19 mouse cellular contexts compared by ENCODE assay signal in the genomic region with DNA sequence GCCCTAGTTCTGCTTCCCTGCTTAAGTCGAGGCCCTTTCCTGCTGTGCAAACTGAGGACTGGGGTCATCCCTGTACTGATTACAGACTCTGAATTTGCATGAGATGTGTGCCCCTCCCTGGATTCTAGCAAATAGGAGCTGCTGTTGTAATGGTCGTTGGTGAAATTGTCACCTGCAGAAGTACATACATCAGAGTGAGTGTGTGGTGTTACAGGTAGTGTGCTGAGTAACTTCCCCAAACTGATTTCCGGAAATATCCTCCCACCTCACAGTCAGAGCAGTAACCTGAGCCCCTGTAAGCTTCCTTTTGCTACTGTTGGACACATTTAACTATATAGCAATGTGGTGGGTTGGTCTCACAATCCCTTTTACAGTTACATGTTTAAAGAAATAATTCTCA.
A peak's percentile ranks its signal among the peaks of the same experiment; 100 is the strongest.
DNase-seq lines count a peak whose midpoint lies in the region; ATAC-seq and TF ChIP-seq lines count a peak whose summit lies in the region.
"Had no signal": no experiment of that assay in that cellular context is flagged by ENCODE, and none has a peak within 500 bp of the region (broad histone marks: within the 10 kb centered on the region; RNA-seq: fewer than 3 reads in every experiment).

No protein-coding gene starts in this region.

- TF ChIP-seq POLR2A in CH12.LX (IDR thresholded peaks at IDR 0.05; ENCODE audit: low read depth, low read length): no peak

- H3K4me2 ChIP-seq in CH12.LX (ENCODE audit: insufficient read depth, low read depth, poor library complexity, severe bottlenecking): no peak overlapping the region
- no peak overlapping the region for H3K4me2 ChIP-seq in stomach, postnatal 0 days (replicated peaks; ENCODE audit: low read depth)
- H3K4me2 ChIP-seq: embryonic facial prominence, embryonic 13.5 days; forebrain, embryonic 12.5 days; heart, embryonic 13.5 days; hindbrain, embryonic 13.5 days had no signal

- no peak overlapping the region for H3K9ac ChIP-seq in CH12.LX (ENCODE audit: insufficient read depth, low read depth)
- no peak overlapping the region for H3K9ac ChIP-seq in stomach, postnatal 0 days (ENCODE audit: low read length)
- H3K9ac ChIP-seq: embryonic facial prominence, embryonic 13.5 days; forebrain, embryonic 12.5 days; heart, embryonic 13.5 days; hindbrain, embryonic 13.5 days had no signal

- TF ChIP-seq EP300 in CH12.LX (IDR thresholded peaks at IDR 0.05; ENCODE audit: low read length): no peak
- no peak for TF ChIP-seq EP300 in stomach, postnatal 0 days (optimal IDR thresholded peaks at IDR 0.05)

- H3K36me3 ChIP-seq in CH12.LX (replicated peaks in 1 of 2; ENCODE audit: control insufficient read depth in 1 of 2, insufficient read depth in 1 of 2, low read length in 1 of 2): peaks cover 0 to 38% of the 10 kb centered on the region in 2 experiments
- H3K36me3 ChIP-seq in stomach, postnatal 0 days (ENCODE audit: control insufficient read depth, insufficient read depth, low read length): no peaks in the 10 kb centered on the region
- H3K36me3 ChIP-seq: forebrain, embryonic 12.5 days had no signal

- peak; percentile 69 for ATAC-seq in neutrophil, adult 5-6 weeks (ENCODE audit: extremely low read depth, insufficient number of reproducible peaks, low FRiP score, poor library complexity, severe bottlenecking)
- no peak for ATAC-seq in stomach, postnatal 0 days (ENCODE audit: low FRiP score, low TSS enrichment)
- ATAC-seq: hindbrain, postnatal 0 days had no signal

- dilution Hi-C loops in CH12.LX (cut with MboI; ENCODE audit: extremely low pct_ligation_motif_present, extremely low pct_unique_long_range_greater_than_20kb, low sequenced_read_pairs): no loop called here

- H3K27ac ChIP-seq in left cerebral cortex, adult 2 months: peak overlapping the region; percentile 56
- no peak overlapping the region for H3K27ac ChIP-seq in CH12.LX (ENCODE audit: insufficient read depth, low read depth)
- H3K27ac ChIP-seq in stomach, postnatal 0 days (replicated peaks): no peak overlapping the region
- H3K27ac ChIP-seq: forebrain, embryonic 12.5 days; hindbrain, embryonic 13.5 days; hindbrain, postnatal 0 days had no signal

- 62% methylated on average over 3 of the region's 3 CpGs for WGBS in stomach, postnatal 0 days

- no peaks in the 10 kb centered on the region for H3K79me2 ChIP-seq in CH12.LX (replicated peaks; ENCODE audit: control insufficient read depth, extremely low read depth, insufficient read depth, poor library complexity, severe bottlenecking)

- in situ Hi-C loops in CH12.LX (cut with MboI; ENCODE audit: low pct_ligation_motif_present, low pct_unique_long_range_greater_than_20kb, low sequenced_read_pairs): loop anchor here (10.0 kb wide), 1 partner anchor 119 kb away; the partner anchor contains the start of gene Tgfb3

- no peak for DNase-seq in left cerebral cortex, adult 2 months (ENCODE audit: extremely low spot score in 1 of 2, low spot score in 2 of 2)
- no peak for DNase-seq in left cerebral cortex, adult 9 months (ENCODE audit: low spot score in 2 of 2)
- peak; percentile 37 to 43 for DNase-seq in B cell, adult 2 months
- peak; percentile 40 for DNase-seq in CH12.LX (ENCODE audit: extremely low read depth)
- DNase-seq in stomach, postnatal 0 days (ENCODE audit: low spot score): no peak
- no peak for DNase-seq in left cerebral cortex, adult 11 months (ENCODE audit: low spot score)
- no peak for DNase-seq in lung, adult 18-20 months
- DNase-seq: adrenal gland, adult 2 months; cerebellum, adult 11 months; cerebellum, adult 9-10 months; cerebellum, postnatal 25 days; gastrocnemius, postnatal 10 days; heart, postnatal 36 days had no signal

- intact Hi-C loops in left cerebral cortex, adult 2 months (cut with DNase I): loop anchor here (2.0 kb wide), 1 partner anchor 45 kb away; no protein-coding TSS in a partner anchor

- H3K9me3 ChIP-seq in CH12.LX (replicated peaks; ENCODE audit: low read length): no peaks in the 10 kb centered on the region
- no peaks in the 10 kb centered on the region for H3K9me3 ChIP-seq in stomach, postnatal 0 days (ENCODE audit: control insufficient read depth, low read length)
- H3K9me3 ChIP-seq: embryonic facial prominence, embryonic 13.5 days; forebrain, embryonic 12.5 days; heart, embryonic 13.5 days; hindbrain, embryonic 13.5 days had no signal

- no peaks in the 10 kb centered on the region for H3K27me3 ChIP-seq in CH12.LX (replicated peaks)
- H3K27me3 ChIP-seq in stomach, postnatal 0 days (ENCODE audit: control insufficient read depth, insufficient read depth, low read length): no peaks in the 10 kb centered on the region
- H3K27me3 ChIP-seq: embryonic facial prominence, embryonic 13.5 days; forebrain, embryonic 12.5 days; heart, embryonic 13.5 days; hindbrain, embryonic 13.5 days had no signal

- no peak for TF ChIP-seq CTCF in left cerebral cortex, adult 2 months (IDR thresholded peaks at IDR 0.05)
- TF ChIP-seq CTCF in CH12.LX (conservative IDR thresholded peaks at IDR 0.05 in 1 of 2, IDR thresholded peaks at IDR 0.05 in 1 of 2; ENCODE audit: low read depth in 2 of 2, low read length in 2 of 2): no peak
- TF ChIP-seq CTCF in stomach, postnatal 0 days (IDR thresholded peaks at IDR 0.05; ENCODE audit: low read depth): no peak

- H3K4me3 ChIP-seq in left cerebral cortex, adult 2 months: no peak overlapping the region
- H3K4me3 ChIP-seq in CH12.LX (replicated peaks in 1 of 3; ENCODE audit: low read depth in 2 of 3, low read length in 2 of 3, poor library complexity in 1 of 3): no peak overlapping the region
- H3K4me3 ChIP-seq in stomach, postnatal 0 days (ENCODE audit: low read depth, low read length): no peak overlapping the region
- H3K4me3 ChIP-seq: embryonic facial prominence, embryonic 13.5 days; forebrain, embryonic 12.5 days; heart, embryonic 13.5 days; hindbrain, embryonic 13.5 days had no signal

- no peak for TF ChIP-seq RAD21 in CH12.LX (IDR thresholded peaks at IDR 0.05; ENCODE audit: low read depth, low read length)

- H3K4me1 ChIP-seq in CH12.LX (ENCODE audit: control insufficient read depth in 1 of 2, insufficient read depth in 2 of 2): peaks cover 6 to 50% of the 10 kb centered on the region in 2 experiments; a peak in 3 of 4 replicates
- no peaks in the 10 kb centered on the region; the same call in 1 of the 2 replicates for H3K4me1 ChIP-seq in stomach, postnatal 0 days (replicated peaks; ENCODE audit: control insufficient read depth, insufficient read depth)

TF ChIP-seq in CH12.LX, 34 proteins besides CTCF, POLR2A, EP300 and RAD21:
- TF ChIP-seq MAX (IDR thresholded peaks at IDR 0.05; ENCODE audit: low read length): no peak
- TF ChIP-seq BHLHE40 (IDR thresholded peaks at IDR 0.05; ENCODE audit: low read depth, low read length): peak; percentile 19; the same call in 1 of the 2 replicates
TF ChIP-seq in CH12.LX: peak in this region for 1.

Comparison
In these comparisons a context has a peak if more than half of its experiments do, and no peak if none do; other contexts are left out.
1. DNase-seq: peak in B cell, adult 2 months (2 of 2) and CH12.LX (single experiment); none in left cerebral cortex, adult 2 months (0 of 2), left cerebral cortex, adult 9 months (0 of 2), stomach, postnatal 0 days (single experiment), left cerebral cortex, adult 11 months (single experiment) and lung, adult 18-20 months (0 of 2).